Mouse (Mus musculus) midbrain, embryonic 11.5 days (tissue): Measurements from ENCODE around the gene Sept9. TPM values are rescaled to one million over a fixed set of nuclear protein-coding genes. Genes with fewer than 3 reads are reported as not detected.
A peak's percentile ranks its signal among the peaks of the same experiment; 100 is the strongest.

Source experiments
- ATAC-seq: fragments of 200-750 bp; cut with Nextera tagmentation; 2 replicates; pipeline ENCODE4 v1.8.0; 2017; ENCODE audit warnings: moderate TSS enrichment, moderate library complexity; ENCODE audit not compliant: low FRiP score
- DNase-seq: peaks from one replicate; pipeline ENCODE4 v3.0.0; 2015; ENCODE audit warnings: low spot score; ENCODE audit errors: missing footprints
- H3K27ac ChIP-seq: fragments of 300-500 bp; sonication (generic); 2 replicates; pipeline ENCODE4 v1.5.1; 2014; ENCODE audit warnings: low read depth, low read length
- H3K27me3 ChIP-seq: fragments of 300-500 bp; sonication (generic); 2 replicates; pipeline ENCODE4 v1.6.1; 2014; ENCODE audit warnings: mild to moderate bottlenecking, low read length, moderate library complexity, mixed read lengths; ENCODE audit not compliant: control insufficient read depth, insufficient read depth
- H3K36me3 ChIP-seq: fragments of 300-500 bp; sonication (generic); 2 replicates; pipeline ENCODE4 v1.6.1; 2014; ENCODE audit warnings: mild to moderate bottlenecking, low read length, moderate library complexity, mixed read lengths; ENCODE audit not compliant: control insufficient read depth, insufficient read depth
- H3K4me1 ChIP-seq: fragments of 300-500 bp; sonication (generic); 2 replicates; pipeline ENCODE4 v1.6.1; 2014; ENCODE audit warnings: low read length; ENCODE audit not compliant: control insufficient read depth, insufficient read depth
- H3K4me2 ChIP-seq: fragments of 300-500 bp; sonication (generic); 2 replicates; pipeline ENCODE4 v1.6.1; 2014; ENCODE audit warnings: mild to moderate bottlenecking, moderate library complexity
- H3K4me3 ChIP-seq: fragments of 300-500 bp; sonication (generic); 2 replicates; pipeline ENCODE4 v1.5.1; 2014; ENCODE audit warnings: low read depth, low read length
- H3K9ac ChIP-seq: fragments of 300-500 bp; sonication (generic); 2 replicates; pipeline ENCODE4 v1.6.1; 2014; ENCODE audit warnings: low read length
- H3K9me3 ChIP-seq: fragments of 300-500 bp; sonication (generic); 2 replicates; pipeline ENCODE4 v1.6.1; 2016; ENCODE audit warnings: low read length; ENCODE audit not compliant: control insufficient read depth
- WGBS: fragments of 180-500 bp; shearing (Covaris S2); extraction: QIAGEN DNeasy Blood & Tissue Kit; methylation state at CpG from one replicate; pipeline ENCODE4 v1.1.7; 2014; 5-methylcytosine and 5-hydroxymethylcytosine counted together
- polyA plus RNA-seq: library from polyadenylated mRNA; unstranded; fragments of >200 nt; fragmentation: Nextera tagmentation; extraction: Ambion mirVana; gene quantifications from 2 replicates; pipeline ENCODE4 v1.2.1, GENCODE M21; 2014

The Sept9 gene
- polyA plus RNA-seq, 1 experiment from 2014 or later = 152 TPM

DNA sequence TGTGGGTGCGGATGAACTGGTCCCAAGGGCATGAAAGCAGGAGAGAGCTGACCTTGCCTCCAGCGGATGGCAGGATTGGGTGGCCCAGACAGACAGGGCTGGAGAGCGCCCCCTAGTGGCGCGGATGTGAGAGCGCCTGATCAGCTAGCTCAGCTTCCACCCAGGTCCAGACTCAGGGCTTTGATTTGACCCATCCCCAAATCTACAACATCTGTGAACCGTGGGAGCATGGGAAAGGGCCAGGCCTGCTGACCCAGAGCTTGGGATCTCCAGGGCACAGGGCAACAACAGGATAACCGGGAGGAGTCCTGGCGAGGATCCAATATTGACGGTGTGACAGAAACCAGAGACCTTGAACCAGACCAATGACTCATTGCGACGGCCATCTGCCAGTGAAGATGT, 190.5 kb downstream of the Sept9 start:
- Histone ChIP-seq H3K4me1 (peaks cover 16% of the 10 kb centered on the region), H3K4me2 (no peak overlapping the region), H3K9ac (no peak overlapping the region)

DNA sequence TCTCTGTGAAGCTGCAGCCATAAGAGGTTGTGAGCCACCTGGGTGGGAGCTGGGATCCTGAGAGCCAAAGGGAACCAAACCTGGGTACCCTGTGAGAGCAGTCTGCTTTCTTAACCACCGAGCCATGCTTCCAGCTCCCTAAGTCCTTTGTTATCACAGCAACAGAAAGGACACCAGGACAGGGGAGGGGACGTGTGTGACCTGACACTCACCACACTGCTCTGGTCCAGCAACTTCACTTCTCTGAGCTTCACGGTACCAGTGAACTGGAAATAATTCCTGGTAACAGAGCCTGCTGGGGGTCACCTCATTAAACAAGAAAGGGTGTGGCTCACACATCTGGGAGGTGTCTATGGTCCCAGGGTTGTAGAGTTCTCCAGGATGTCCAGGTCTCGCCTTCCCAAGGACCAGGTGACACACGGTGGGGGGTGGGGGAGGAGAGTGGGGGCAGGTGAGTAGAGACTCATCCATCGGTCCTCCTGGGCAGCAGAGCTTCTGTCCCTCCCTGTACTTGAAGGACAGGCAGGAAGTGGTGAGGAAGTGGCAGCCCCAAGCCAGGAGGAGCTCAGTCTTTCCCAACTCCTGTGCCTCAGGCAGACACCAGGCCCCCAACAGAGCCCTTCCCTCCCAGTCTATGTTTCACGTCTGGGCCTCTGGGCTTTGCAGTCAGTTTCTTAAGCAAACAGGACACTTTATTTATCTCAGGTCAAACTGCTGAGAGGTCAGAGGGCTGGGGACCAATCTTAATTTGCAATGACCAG, 191.5 kb downstream of the Sept9 start:
- Histone ChIP-seq H3K36me3 (no peaks in the 10 kb centered on the region), H3K4me3 (no peak overlapping the region), H3K4me1 (peaks cover 19% of the 10 kb centered on the region), H3K27ac (no peak overlapping the region), H3K4me2 (no peak overlapping the region), H3K9ac (no peak overlapping the region), H3K9me3 (no peaks in the 10 kb centered on the region), H3K27me3 (no peaks in the 10 kb centered on the region; the same call in 1 of the 2 replicates)
- WGBS = 33% methylated on average over 7 of the region's 7 CpGs
- no peak for DNase-seq
- no peak for ATAC-seq

More for the DNA sequence above, 190.5 kb downstream of the Sept9 start:
- H3K4me3 ChIP-seq = no peak overlapping the region
- H3K27ac ChIP-seq = no peak overlapping the region
- ATAC-seq (no peak), DNase-seq (no peak)
- H3K36me3 ChIP-seq = no peaks in the 10 kb centered on the region
- no peaks in the 10 kb centered on the region for H3K9me3 ChIP-seq
- no peaks in the 10 kb centered on the region for H3K27me3 ChIP-seq
- WGBS = 40% methylated on average over 12 of the region's 12 CpGs

DNA sequence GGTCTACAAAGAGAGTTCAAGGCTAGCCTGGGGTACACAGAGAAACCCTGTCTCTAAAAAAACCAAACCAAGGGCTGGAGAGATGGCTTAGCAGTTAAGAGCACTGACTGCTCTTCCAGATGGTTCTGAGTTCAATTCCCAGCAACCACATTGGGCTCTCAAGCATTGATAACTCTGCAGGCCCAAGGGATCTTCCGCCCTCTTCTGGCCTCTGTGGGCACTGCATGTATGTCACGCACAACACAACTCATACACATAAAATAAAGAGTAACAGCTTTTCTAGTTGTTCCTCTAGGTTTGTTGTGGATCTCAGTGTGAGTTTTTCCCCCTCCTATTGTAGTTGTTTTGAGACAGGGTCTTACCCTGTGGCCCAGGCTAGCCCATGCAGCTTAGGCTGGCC, 192.8 kb downstream of the Sept9 start:
- no peak overlapping the region for H3K4me2 ChIP-seq
- H3K9ac ChIP-seq = no peak overlapping the region
- no peak for ATAC-seq
- no peak for DNase-seq
- H3K27ac ChIP-seq = no peak overlapping the region
- no peaks in the 10 kb centered on the region for H3K9me3 ChIP-seq
- H3K4me3 ChIP-seq = no peak overlapping the region
- H3K36me3 ChIP-seq = no peaks in the 10 kb centered on the region
- peaks cover 19% of the 10 kb centered on the region for H3K4me1 ChIP-seq
- no peaks in the 10 kb centered on the region; the same call in 1 of the 2 replicates for H3K27me3 ChIP-seq
- WGBS = 83% methylated on average over 2 of the region's 2 CpGs

DNA sequence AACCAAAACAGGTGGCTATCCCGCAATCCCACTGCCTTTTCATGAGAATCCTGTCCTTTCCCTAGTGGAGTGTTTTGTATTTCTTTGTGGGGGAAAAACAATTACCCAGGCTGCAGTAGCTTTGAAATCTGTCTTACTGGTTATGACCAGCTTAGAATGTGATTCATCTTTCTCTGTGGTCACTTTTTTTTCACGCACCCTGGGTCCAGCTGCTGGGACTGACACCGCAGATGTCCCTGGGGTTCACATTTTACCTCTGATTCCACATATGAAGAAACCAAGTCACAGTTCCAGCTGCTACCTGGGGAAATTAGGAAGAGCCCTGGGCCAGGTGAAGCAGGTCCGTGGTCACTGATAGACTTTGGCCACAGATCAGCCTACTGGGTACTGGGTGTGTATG, 194.3 kb downstream of the Sept9 start:
- Histone ChIP-seq H3K4me2 (peak overlapping the region; percentile 83; the same call in 1 of the 2 replicates), H3K9me3 (no peaks in the 10 kb centered on the region), H3K36me3 (no peaks in the 10 kb centered on the region), H3K9ac (no peak overlapping the region), H3K27me3 (no peaks in the 10 kb centered on the region; the same call in 1 of the 2 replicates), H3K4me3 (no peak overlapping the region), H3K4me1 (peaks cover 19% of the 10 kb centered on the region), H3K27ac (no peak overlapping the region)
- 68% methylated on average over 4 of the region's 4 CpGs for WGBS
- DNase-seq (no peak), ATAC-seq (no peak)

DNA sequence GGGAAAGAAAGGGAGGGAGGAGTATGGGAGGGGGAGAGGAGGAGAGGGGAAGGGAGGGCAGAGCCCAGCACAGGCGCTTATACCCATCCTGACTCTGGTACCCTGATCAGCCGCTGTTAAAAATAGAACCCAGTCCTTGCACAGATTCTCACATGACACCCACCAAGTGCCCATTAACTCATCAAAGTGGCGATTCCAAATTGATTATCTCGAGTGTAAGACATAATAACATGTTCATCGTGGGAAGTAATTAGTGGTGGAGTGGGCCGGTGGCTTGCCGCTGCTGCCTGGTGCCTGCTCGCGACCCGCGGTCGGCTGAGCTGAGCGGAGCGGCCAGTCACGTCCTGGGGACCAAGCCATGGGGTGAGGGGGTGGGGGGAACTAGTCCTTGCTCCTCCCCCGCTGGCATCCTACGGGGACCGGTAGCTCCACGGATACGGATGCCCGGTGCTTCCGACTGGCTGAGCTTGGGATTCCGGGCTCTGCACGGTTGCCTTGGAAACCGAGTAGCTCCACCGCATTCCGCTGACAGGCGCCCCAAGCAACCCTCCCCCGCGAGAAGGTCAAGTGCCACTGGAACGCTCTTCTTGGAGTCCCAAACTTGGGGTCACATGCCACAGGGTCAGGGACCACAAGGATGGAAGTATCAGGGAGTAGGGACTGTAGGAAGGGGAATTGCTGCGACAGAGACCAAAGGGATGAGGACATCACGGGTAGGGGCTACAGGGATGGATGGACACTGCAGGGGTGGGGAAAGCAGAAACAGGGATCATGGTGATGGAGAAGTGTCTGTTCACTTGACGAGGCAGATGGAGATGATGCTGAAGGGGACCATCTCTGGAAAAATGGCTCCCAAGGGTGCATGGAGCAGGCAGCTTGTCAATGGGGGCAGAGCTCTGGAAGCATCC, 195.0 kb downstream of the Sept9 start:
- Histone ChIP-seq H3K4me1 (peaks cover 19% of the 10 kb centered on the region), H3K27me3 (no peaks in the 10 kb centered on the region; the same call in 1 of the 2 replicates), H3K36me3 (no peaks in the 10 kb centered on the region), H3K27ac (no peak overlapping the region; the same call in 1 of the 2 replicates), H3K9me3 (no peaks in the 10 kb centered on the region), H3K4me2 (peak overlapping the region; percentile 83), H3K4me3 (peak overlapping the region; percentile 37), H3K9ac (peak overlapping the region; percentile 58; the same call in 1 of the 2 replicates)
- ATAC-seq (peak; percentile 76), DNase-seq (peak; percentile 93)
- WGBS = under 1% methylated on average over 34 of the region's 34 CpGs

DNA sequence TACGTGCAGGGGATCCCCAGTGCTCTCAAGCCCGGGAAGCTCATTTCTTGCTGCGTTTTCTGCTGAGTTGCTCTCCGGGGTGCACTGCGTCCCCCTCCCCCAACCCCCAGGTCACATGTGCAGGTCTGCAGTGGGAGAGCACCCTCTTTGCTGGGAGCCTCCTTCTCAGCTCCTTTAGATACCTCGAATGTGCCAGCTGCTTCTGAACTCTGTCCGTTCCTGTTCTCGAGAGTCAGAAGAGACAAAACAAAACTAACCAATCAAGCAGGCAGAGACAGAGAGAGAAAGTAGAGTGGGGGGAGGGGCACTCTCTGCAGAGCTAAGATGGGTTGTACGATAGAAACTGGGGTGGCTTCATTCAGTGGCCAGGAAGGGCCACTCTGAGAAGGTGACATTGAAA, 195.8 kb downstream of the Sept9 start:
- peaks cover 19% of the 10 kb centered on the region for H3K4me1 ChIP-seq
- no peaks in the 10 kb centered on the region for H3K36me3 ChIP-seq
- peak overlapping the region; percentile 83 for H3K4me2 ChIP-seq
- no peaks in the 10 kb centered on the region; the same call in 1 of the 2 replicates for H3K27me3 ChIP-seq
- H3K4me3 ChIP-seq = no peak overlapping the region
- no peak overlapping the region for H3K27ac ChIP-seq
- ATAC-seq (no peak), DNase-seq (no peak)
- H3K9ac ChIP-seq = 0 out of 2 replicates have a peak overlapping the region, but pooled peaks have one; percentile 7
- H3K9me3 ChIP-seq = no peaks in the 10 kb centered on the region
- WGBS = 1% methylated on average over 9 of the region's 9 CpGs

DNA sequence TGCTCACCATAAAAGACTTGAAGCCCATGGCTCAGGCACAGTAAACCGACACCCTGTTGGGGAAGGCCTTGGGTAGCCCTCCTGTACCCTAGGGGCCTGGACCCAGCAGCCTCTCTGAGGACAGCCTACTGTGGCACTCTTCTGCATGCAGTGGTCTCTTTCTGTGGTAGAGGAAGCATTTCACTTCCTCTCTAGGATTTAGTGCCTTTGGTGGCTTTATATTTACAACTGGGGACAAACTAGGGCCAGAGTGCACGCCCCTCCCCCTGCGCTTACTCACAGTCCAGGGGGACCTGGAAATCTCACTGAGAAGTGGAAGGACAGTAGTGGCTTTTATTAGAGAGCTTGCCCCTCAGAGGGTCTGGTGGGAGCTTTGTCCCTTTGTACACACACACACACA, 197.5 kb downstream of the Sept9 start:
- no peaks in the 10 kb centered on the region; the same call in 1 of the 2 replicates for H3K27me3 ChIP-seq
- peaks cover 19% of the 10 kb centered on the region for H3K4me1 ChIP-seq

DNA sequence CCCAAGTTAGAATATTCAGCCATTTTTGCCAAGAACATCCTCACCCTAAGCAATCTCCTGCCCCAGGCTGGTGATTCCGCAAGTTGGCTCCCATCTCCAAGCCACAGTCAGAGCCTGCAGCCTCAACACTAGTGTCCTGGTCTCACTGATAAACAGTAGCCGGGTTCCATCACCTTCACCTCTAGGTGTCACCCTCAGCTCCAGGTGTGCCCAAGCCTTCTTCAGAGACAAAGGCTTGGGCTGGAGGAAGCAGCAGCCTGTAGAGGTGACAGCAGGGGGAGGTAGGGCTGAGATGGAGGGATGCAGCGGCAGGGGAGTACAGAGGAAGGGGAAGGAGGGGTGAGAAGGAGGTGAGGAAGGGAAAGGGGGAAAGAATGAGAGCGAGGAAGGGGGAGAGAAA, 198.3 kb downstream of the Sept9 start:
- ATAC-seq (no peak), DNase-seq (no peak)
- Histone ChIP-seq H3K27ac (no peak overlapping the region), H3K4me3 (no peak overlapping the region), H3K27me3 (no peaks in the 10 kb centered on the region; the same call in 1 of the 2 replicates), H3K9ac (no peak overlapping the region), H3K4me2 (no peak overlapping the region), H3K36me3 (no peaks in the 10 kb centered on the region), H3K9me3 (no peaks in the 10 kb centered on the region; the same call in 1 of the 2 replicates), H3K4me1 (peaks cover 19% of the 10 kb centered on the region)
- 39% methylated on average over 4 of the region's 4 CpGs for WGBS

More for the DNA sequence above, 197.5 kb downstream of the Sept9 start:
- WGBS = 96% methylated on average over 3 of the region's 3 CpGs
- Histone ChIP-seq H3K4me2 (no peak overlapping the region), H3K4me3 (no peak overlapping the region), H3K9ac (no peak overlapping the region), H3K36me3 (no peaks in the 10 kb centered on the region), H3K27ac (no peak overlapping the region), H3K9me3 (no peaks in the 10 kb centered on the region; the same call in 1 of the 2 replicates)
- no peak for DNase-seq
- no peak for ATAC-seq
